Mouse (Mus musculus) adrenal gland, postnatal 25 days (tissue): ENCODE results near the gene Trpm3. TPM values are rescaled to one million over a fixed set of nuclear protein-coding genes. Genes with fewer than 3 reads are reported as not detected.
"Not testable (repeated sequence)": the region's sequence is repeated elsewhere in the genome, so short reads cannot be mapped to it uniquely, and the experiment has no call there.

ENCODE experiments used
- DNase-seq: peaks from one replicate; pipeline ENCODE4 v3.0.0; 2021; ENCODE audit warnings: mixed read lengths
- total RNA-seq: library from RNA; stranded (reverse); gene quantifications from 2 replicates; pipeline ENCODE4 v1.2.3, GENCODE M21; 2021

Gene Trpm3
- total RNA-seq, 1 experiment from 2014 or later, result 0.61 TPM

DNA sequence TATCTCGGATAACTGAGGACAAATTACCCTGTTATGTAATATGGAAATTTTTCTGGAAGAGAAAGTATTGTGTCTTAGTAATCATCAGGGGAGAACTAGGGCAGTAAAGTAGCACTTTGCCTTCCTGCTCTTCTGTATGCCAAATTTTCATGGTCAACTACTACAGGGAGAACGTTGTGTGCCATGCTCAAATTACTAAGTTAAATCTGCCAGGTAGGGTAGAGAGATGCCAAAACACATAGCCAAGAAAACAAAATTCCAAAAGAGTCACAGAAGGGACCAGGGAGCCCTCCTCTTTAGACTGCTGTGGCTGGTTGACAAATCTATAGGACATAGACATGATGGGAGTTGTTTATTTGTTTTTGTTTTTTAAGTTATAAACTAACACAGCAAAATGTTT is 619.6 kb downstream of the Trpm3 start:
- no peak for DNase-seq

DNA sequence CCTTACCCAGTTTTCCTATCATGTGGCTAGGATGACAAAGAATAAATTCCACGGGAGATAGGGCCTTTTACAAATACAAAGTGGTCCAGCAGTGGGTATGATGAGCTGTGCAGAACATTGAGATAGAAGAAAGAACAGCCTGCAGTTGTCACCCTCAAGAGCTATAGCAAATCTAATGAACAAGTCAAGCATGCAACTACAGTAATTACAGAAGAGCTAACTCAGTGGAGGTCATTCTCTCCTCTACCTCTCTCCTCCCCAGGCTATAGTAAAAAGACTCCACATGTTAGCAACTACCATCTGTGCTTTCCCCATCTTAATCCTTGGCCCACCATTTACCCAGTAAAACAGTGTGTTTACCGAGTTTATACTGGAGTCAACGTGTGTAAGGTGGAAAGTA is 629.4 kb downstream of the Trpm3 start:
- DNase-seq, result no peak

DNA sequence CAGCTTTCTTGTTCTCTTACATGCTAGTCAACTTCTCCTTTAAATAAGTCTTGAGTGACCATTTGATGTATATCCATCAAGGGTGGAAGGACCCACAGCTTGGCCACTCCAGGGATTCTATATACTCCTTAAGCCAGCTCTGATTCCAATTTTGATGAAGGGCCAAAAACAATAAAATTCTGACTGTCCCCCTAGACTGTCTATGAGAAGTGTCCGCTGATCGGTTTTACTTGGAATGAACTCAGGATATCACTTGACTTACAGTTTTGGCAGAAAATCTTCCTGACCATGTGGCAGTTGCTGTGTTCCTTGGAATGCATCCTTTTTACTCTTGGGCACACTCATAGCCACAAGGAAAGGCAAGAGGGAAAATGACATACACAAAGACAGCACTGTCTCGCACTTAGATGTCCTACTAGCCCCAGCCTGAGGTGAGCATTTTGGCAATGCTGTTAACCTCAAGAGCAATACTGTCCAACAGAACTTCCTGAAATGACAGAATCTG is 636.4 kb downstream of the Trpm3 start:
- no peak for DNase-seq

DNA sequence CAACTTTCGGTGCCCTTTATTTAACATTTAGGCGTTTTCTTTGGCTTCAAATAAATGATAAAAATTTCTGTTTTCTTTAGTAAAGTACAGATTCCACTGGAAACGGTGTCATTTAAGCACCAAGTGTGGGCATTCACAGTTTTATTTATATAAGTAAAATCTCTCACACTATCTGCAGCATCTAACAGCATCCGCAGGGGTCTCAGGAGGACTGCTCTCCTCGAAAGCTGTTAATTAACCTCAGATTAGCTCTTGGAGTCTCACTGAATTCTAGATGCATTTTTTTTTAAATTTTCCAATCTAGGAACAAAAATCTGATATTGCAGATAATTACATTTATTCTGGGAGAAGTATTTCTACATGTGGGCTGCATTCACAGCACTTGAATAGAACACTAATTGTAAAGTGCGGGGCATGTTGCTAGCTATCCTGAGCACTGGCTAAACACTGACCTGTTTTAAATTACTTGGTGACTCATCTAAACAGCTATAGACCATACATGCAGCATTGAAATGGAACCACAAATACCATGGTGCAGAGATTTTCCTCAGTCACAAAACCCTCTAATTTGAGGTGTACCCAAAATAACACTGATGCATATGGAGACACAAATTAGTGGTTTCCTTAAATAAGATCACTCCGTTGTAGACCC is 641.5 kb downstream of the Trpm3 start:
- no peak for DNase-seq

DNA sequence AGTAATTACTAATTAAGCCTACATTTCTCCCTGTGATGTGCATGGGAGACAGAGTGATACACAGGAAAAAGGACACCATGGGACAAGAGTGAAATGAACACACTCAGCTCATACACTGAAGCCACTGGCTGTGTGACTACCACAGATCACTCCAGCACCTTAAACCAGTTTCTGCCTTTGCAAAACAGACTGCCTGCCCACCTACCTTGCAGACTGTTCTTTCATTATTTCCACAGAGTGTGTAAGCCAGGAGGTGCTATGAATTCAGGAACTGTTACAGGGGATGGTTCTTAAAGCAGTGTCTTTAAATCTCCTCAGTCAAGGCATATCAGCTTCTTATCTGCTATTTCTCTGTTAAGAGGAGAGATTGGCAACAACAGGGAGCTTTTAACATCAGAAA is 642.7 kb downstream of the Trpm3 start:
- DNase-seq, result no peak

DNA sequence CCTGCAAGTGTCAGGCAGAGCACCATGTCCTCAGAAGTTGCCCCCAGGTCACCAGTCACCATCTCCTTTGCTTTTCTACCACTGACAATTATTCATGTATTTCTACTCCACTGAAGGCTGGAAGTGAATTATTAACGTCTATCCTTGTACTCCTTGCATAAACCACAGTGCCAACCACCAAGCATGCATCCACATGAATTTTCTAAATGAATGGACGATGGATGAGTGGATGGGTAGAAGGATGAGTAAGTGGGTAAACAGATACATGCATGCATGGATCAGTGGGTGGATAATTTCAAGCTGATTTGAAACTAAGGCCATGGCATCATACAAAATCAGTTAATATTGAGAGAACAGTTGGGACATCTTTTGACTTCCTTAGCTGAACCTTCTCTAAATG is 644.9 kb downstream of the Trpm3 start:
- DNase-seq, result no peak

DNA sequence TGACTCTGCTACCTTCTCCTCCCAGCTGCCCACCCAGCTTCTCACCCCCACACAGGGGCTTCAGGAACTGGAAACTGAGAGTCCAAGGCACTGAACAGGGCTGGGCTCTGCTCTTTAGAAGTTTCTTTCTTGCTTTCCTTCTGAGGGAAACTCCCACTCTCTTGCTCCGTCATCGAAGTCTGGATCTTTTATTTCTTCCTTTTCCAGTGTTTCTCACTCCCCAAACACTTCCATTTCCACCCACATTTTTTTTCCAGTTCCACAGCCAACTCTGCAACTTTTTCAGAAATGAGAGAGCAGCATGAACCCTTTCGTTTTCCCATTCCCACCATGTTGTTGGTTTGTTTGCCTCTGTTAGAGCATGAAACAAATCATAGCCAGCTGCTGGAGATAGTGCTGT is 650.9 kb downstream of the Trpm3 start:
- DNase-seq, result no peak

DNA sequence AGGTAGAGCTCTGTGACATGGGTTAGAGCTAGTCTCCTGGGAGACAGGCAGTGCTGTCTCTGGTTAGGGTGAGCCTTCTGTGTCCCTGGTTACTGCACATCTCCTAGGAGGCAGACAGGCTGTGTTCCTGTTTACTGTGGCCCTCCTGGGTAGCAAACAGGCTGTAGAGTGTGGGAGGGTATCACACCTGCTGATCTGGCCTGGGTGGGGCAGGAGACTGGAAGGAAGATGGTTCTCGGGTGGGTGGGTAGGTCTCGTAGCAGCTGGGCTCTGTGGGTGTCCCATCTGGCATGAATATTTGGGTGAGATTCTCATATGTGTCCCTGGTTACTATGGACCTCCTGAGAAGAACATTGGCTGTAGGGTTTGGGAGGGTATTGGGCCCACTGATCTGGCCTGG is 658.1 kb downstream of the Trpm3 start:
- no peak for DNase-seq

DNA sequence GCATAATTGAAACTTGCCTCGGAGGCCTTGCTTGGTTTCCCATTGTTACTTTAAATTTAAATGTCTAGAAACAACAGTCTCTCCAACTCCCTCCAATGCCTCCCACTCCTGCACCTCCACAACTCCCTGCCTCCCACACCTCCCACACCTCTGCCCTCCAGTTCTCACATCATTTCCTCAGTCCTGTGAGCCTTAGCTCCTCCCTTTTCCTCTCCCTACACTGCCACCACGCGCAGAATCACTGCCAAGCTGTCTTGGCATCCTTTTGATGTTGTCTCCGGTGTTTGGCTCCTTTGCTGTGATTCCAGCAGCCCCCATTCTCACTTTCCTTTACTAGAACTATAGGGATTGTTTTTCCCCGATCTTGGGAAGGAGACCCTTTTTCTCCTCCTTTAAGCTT is 661.6 kb downstream of the Trpm3 start:
- DNase-seq, result no peak

DNA sequence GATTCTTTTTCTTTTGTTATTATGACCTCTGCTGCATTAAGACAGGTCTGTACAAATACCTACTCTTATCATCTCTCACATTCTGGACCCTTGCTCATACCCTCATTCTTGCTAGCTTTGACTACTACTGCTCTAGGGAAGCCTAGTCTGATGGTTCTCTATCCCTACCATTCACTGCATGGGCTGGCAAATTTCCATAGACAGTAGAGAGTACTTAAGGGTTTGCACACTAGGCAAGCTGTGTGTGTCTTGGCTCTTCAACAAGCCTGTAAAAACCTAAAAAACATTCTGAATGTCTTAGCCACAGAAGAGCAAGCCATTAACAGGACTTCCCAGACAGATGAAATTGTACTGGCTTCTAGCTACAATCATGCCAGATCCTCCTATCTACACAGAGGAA is 664.5 kb downstream of the Trpm3 start:
- DNase-seq, result no peak

DNA sequence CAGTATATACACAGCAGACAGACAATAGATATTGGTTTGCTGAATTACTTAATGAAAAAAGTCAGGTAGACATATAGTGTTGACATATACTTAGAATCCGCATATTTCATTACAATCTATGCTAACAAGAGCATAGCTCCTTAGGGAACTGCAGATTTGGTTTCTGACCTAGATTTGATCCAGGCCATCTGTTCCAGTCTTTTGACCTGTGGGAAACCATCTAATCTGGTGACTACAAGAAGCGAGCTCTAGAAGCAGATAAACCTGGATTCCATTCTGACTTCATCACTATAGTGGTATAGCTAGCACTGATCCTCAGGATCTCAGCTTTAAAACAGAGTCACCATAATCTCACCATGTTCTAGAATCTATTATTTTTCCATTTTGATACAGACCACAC is 665.5 kb downstream of the Trpm3 start:
- no peak for DNase-seq

DNA sequence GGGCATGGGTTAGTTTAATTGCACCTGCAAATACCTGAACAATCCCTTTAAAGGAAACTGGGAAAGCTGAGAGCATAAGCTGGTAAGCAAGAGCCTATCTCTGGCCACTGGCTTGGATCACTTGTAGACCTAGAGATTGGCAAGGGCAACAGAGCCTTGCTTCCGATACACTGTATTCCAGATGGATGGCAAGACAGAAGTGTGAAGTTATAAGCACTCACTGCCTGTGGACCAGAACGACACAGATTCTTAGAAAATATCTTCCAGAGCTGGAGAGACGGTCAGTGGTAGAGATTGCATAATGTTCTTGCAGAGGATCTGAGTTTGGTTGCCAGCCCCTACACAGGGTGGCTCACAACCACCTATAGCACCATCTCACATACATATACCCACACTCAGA is 671.4 kb downstream of the Trpm3 start:
- no peak for DNase-seq

DNA sequence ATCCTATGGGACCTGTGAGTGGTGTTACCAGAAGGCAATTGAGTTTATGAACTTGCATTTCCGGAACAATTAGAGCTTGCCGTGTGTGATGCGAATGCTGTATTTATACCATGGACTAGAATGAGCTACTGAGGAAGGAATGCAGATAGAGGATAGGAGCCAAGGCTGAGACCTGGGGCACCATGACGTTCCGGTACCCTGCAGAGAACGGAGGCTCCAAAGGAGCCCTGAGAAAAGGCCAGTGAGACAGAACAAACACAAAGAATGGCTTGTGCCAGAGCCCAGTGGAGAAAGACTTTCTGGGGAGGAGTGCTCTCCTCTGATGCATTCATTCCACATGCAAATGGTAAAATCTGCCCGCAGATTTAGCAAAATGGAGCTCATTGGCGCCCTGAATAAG is 682.9 kb downstream of the Trpm3 start:
- DNase-seq, result no peak

DNA sequence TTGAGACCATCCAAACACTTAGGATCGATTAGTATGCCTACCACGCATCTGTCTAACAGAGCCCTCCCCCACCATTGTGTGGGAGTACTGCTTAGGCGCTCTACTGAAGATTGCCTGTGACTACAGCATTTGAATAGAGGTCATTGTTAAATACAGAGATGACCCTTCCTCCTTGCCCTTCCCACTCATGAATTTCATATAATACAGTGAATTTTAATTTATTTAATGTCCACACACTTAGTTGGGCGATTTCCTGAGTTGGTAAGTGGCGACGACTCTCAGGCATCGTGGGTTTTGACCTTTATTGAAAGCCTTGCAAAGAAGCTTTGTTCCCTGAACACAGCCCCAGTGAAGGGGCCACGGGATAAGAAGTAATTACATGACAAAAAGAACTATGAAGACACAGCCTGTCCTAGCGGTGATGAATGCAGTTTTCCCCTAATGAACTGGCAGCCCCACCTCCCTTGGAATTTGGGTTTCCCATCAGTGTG is 684.7 kb downstream of the Trpm3 start:
- DNase-seq, result no peak

DNA sequence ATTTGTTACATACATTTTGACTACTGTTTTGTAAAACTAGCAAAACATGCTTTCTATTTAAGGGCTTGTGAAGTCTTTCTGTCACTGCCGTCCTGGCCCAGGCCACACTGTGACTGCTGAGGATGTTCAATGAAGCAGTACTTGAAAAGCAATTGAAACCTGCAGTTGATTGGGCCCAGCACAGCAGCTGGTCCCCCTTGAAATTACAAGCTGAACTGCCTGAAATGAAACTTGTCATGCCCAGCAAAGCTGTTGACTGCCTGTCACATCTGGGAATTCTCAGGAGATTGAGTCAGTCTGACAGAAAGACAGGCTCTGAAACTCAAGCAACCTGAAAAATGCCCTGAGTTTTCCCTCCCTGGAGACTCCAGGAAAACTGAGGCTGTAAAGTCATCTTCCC is 687.0 kb downstream of the Trpm3 start:
- DNase-seq, result no peak

DNA sequence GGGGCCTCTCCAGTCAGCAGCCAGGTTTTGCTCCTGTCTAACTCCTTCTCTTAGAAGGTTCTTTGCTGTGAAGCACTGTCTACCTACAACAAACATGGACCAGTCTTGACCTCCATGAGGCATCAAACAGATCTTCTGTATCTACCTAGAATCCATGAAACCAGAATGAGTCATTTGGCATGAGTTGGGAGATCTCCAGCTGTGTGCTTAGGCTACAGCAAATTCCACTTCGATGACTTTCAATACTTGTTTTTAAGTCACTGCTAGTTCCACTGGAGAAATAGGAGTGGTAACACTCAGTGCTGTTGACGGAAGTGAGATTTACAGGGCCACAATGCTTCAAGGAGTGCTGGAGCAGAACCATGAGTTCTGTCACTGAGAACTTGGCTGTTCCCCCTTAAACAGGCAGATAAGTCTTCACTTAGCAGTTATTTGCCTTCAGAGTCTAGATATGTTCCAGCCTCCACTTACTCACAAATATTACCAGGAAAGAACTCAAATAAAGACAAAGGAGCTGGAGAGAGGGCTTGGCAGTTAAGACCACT is 689.4 kb downstream of the Trpm3 start:
- no peak for DNase-seq

DNA sequence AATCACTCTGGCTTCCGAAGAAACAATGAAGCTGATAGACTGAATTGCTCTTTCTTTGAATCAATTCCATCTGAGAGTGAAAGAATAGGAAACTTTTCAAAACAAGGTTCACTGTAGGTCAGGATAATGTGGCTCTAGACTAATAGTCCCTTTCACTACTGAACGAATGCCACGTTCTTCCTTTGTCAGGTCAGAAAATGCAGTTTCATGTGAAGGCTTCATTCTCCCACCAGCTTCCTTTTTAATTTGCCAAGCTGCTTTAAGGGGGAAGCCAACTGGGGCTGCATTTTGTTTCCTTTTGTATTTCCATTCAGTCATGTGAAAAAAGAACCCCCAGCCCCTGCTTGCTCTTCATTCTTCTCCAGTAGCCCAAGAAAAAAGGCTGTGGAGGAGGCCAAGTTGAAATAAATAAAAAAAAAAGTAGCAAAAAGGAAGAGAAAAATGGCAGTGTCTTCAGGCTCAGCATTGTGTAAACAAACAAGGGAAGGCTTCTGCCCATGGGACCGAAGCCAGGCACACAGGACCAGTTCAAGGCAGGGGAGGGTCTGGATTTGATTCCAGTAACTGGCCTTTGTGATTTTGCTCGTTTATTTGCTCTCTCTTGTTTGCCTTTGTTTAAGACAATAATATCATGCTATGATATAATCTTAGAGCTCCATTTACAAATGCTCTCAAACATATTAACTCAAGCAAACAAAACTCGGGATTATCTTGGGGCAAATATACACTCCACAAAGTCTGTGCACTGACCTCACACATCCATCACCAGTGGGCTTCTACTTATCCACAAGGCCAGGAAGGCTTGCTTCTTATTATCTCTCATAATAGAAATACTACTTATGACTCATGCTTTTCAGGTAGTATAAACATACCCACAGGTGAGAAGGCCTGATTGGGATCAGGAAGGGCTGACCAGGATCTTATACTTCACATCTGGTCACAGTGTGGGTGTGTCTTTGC is 702.5 kb downstream of the Trpm3 start:
- no peak for DNase-seq

DNA sequence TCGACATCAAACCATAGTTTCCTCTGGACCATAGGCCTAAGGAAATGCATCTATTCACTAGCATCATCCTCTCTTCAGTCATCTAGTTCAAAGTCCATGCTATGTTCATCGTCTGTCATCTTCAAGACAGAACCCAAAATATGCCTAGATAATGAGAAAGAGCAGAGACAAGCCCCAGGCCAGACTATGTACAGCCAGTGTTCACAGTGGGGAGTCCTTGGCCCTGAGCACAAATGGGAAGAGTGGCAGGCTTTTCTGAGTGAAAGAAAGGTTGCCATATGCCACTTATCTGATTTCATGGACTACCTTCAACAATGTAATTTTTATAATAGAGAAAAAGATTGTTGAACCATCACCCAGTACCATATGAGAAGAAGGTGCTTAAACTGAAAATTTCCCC is 703.9 kb downstream of the Trpm3 start:
- DNase-seq, result no peak

DNA sequence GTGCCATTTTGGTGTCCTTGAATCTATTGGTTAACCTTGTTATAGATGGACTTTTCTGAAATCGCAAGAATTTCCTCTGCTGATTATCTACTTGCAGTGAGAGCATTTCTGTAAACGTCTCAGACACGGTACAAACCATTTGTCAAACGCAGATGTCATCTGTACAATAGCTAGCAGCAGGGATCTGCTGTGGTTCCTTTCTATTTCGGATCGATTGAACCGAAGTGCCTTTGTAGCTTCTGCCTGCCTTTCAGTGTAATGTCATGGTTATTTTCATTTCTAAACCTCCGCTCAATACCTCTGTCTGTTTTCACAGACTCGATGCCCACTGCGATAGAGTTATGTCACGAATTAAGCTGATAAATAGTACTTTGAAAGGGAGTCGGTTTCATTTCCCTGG is 708.9 kb downstream of the Trpm3 start:
- no peak for DNase-seq

DNA sequence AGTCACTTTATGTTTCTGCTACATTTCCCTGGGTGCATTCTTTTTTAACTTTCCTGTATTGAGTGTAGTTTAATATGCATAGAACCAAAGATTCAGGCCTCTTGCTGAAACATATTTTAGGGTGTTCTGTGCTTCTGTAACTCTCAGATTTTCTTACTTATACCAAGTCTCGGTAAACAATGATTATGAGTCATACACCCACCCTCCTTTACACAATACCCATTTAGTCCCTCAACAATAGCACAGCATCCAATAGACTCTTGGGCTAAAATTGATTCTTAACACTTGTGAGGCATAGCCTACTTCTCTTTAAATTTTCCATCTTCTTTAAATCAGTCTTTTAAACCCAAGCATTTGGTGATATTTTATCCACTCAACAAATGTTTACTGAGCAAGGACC is 709.4 kb downstream of the Trpm3 start:
- no peak for DNase-seq

DNA sequence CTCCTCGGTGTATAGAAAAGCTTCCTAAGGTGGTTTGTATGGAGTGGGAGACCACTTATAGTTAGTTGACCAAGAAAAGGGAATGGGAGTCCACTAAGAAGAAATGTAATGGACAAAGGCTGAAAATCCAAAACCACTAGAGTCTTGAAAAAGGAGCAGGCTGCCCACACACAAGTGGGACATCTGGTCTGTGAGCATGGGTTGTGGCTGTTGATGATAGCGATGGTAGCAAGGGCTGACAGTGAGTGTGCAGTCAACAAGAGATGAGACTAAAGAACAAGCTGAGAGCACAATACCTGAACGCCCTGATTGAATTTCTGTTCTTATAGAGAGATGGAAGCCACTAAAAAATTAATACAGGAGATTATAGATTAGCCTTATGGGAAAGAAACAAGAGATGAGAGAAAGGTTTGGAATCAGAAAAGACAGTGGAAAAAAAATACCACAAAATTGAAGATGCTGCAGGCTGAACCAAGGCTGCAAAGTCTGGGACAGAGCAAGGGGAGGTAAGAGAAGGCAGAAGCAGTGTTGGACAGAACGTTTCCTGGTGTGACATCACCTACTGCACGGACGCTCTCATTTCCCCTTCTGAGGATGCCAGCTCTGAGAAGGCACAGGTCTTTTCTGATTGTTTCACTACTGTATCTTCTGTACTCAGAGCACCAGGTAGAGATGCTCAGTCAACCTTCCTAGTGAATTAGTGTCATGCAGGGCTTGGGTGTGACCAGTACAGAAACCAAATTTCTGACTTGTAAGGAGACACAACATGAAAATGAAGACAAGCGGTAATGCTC is 710.1 kb downstream of the Trpm3 start:
- no peak for DNase-seq

DNA sequence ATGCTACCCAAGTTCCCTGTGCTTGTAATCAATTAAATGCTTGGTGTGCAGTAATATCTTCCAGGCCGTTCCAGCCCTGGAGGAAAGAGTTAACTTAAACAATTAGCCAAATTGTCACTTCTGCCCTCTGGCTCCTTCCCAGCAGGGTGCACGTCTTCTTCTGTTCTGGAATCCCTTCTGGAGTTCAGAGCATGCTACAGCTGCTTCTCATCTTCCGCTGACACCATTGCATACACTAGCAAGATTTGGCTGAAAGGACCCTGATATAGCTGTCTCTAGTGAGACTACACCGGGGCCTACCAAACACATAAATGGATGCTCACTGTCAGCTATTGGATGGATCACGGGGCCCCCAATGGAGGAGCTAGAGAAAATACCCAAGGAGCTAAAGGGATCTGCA is 712.6 kb downstream of the Trpm3 start:
- DNase-seq, result not testable (repeated sequence)
